In the genomic region with DNA sequence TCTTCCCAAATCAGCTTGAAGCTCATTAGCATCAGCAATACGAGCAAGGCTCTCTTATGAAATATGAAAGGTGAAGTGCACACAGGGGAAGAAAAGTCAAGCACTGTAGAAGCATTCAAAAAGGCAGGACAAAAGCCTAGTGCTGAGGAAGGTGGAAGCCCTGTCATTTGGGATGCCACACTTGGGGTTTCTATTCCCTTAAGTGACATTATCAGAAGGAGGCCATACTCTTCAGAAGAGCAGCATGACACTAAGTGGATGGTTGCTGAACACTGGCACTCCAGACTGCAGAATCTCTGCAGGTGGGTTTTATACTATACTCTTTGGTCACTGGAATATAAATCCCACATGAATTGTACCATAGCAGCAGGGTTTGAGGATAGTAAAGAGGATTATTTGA, we compare ENCODE assay signal across 21 mouse cellular contexts.
"Had no signal": no experiment of that assay in that cellular context is flagged by ENCODE, and none has a peak within 500 bp of the region (broad histone marks: within the 10 kb centered on the region; RNA-seq: fewer than 3 reads in every experiment).

No protein-coding gene starts in this region.

- H3K4me1 ChIP-seq: limb, embryonic 12.5 days; limb, embryonic 15.5 days; neural tube, embryonic 12.5 days; neural tube, embryonic 15.5 days had no signal

- H3K4me2 ChIP-seq: limb, embryonic 12.5 days; limb, embryonic 15.5 days; liver, embryonic 11.5 days; lung, embryonic 14.5 days; neural tube, embryonic 12.5 days; neural tube, embryonic 15.5 days had no signal

- H3K4me3 ChIP-seq: limb, embryonic 12.5 days; limb, embryonic 15.5 days; neural tube, embryonic 12.5 days; neural tube, embryonic 15.5 days had no signal

- H3K9me3 ChIP-seq: limb, embryonic 12.5 days; limb, embryonic 15.5 days; neural tube, embryonic 12.5 days; neural tube, embryonic 15.5 days had no signal

- H3K27me3 ChIP-seq: limb, embryonic 12.5 days; limb, embryonic 15.5 days; neural tube, embryonic 12.5 days; neural tube, embryonic 15.5 days had no signal

- H3K9ac ChIP-seq: limb, embryonic 12.5 days; limb, embryonic 15.5 days; liver, embryonic 14.5 days; liver, postnatal 0 days; lung, embryonic 14.5 days; neural tube, embryonic 12.5 days; neural tube, embryonic 15.5 days had no signal

- DNase-seq: kidney, adult 18-20 months; kidney, adult 9 months; kidney, postnatal 25 days; left cerebral cortex, postnatal 4 days; liver, postnatal 0 days; lung, embryonic 14.5 days; right cerebral cortex, postnatal 14 days; right cerebral cortex, postnatal 4 days; thymus, adult 2 months; thymus, postnatal 14 days; thymus, postnatal 4 days had no signal

- H3K27ac ChIP-seq: limb, embryonic 12.5 days; limb, embryonic 15.5 days; liver, embryonic 14.5 days; macrophage; neural tube, embryonic 12.5 days; neural tube, embryonic 15.5 days; stomach, postnatal 0 days had no signal

- H3K36me3 ChIP-seq: limb, embryonic 12.5 days; limb, embryonic 15.5 days; neural tube, embryonic 12.5 days; neural tube, embryonic 15.5 days had no signal

- ATAC-seq: intestine, embryonic 16.5 days; liver, postnatal 0 days; lung, postnatal 0 days had no signal
